Mouse (Mus musculus) heart, embryonic 11.5 days (tissue): ENCODE data around the gene Gadd45a. TPM values are rescaled to one million over a fixed set of nuclear protein-coding genes. Genes with fewer than 3 reads are reported as not detected.

Source experiments
- ATAC-seq: fragments of 200-750 bp; cut with Nextera tagmentation; replicated peaks from 2 replicates; pipeline ENCODE4 v1.8.0; 2017; ENCODE audit warnings: moderate library complexity; ENCODE audit not compliant: insufficient number of reproducible peaks, low FRiP score, low TSS enrichment
- H3K27ac ChIP-seq: fragments of 300-500 bp; sonication (generic); 2 replicates; pipeline ENCODE4 v1.5.1; 2014; ENCODE audit warnings: mild to moderate bottlenecking, low read depth, low read length
- H3K27me3 ChIP-seq: fragments of 300-500 bp; sonication (generic); 2 replicates; pipeline ENCODE4 v1.6.1; 2014; ENCODE audit warnings: mild to moderate bottlenecking, low read length, mixed read lengths; ENCODE audit not compliant: control insufficient read depth, insufficient read depth
- H3K36me3 ChIP-seq: fragments of 300-500 bp; sonication (generic); 2 replicates; pipeline ENCODE4 v1.6.1; 2014; ENCODE audit warnings: mild to moderate bottlenecking, low read length, moderate library complexity, mixed read lengths; ENCODE audit not compliant: control insufficient read depth, insufficient read depth
- H3K4me1 ChIP-seq: fragments of 300-500 bp; sonication (generic); 2 replicates; pipeline ENCODE4 v1.6.1; 2014; ENCODE audit warnings: low read length; ENCODE audit not compliant: control insufficient read depth, insufficient read depth
- H3K4me2 ChIP-seq: fragments of 300-500 bp; sonication (generic); 2 replicates; pipeline ENCODE4 v1.6.1; 2014; ENCODE audit warnings: mild to moderate bottlenecking, moderate library complexity
- H3K4me3 ChIP-seq: fragments of 300-500 bp; sonication (generic); 2 replicates; pipeline ENCODE4 v1.5.1; 2014; ENCODE audit warnings: low read depth, low read length
- H3K9ac ChIP-seq: fragments of 300-500 bp; sonication (generic); 2 replicates; pipeline ENCODE4 v1.6.1; 2014; ENCODE audit warnings: mild to moderate bottlenecking, low read depth, low read length, moderate library complexity
- H3K9me3 ChIP-seq: fragments of 300-500 bp; sonication (generic); replicated peaks from 2 replicates; pipeline ENCODE4 v1.6.1; 2016; ENCODE audit warnings: low read length; ENCODE audit not compliant: control insufficient read depth
- WGBS: fragments of 180-500 bp; shearing (Covaris S2); extraction: QIAGEN DNeasy Blood & Tissue Kit; methylation state at CpG from one replicate; pipeline ENCODE4 v1.1.7; 2014; ENCODE audit not compliant: insufficient replicate concordance; 5-methylcytosine and 5-hydroxymethylcytosine counted together
- polyA plus RNA-seq: library from polyadenylated mRNA; unstranded; fragments of >200 nt; fragmentation: Nextera tagmentation; extraction: Ambion mirVana; gene quantifications from 2 replicates; pipeline ENCODE4 v1.2.1, GENCODE M21; 2014

Gene Gadd45a
- polyA plus RNA-seq, 1 experiment from 2014 or later: 12.5 TPM

DNA sequence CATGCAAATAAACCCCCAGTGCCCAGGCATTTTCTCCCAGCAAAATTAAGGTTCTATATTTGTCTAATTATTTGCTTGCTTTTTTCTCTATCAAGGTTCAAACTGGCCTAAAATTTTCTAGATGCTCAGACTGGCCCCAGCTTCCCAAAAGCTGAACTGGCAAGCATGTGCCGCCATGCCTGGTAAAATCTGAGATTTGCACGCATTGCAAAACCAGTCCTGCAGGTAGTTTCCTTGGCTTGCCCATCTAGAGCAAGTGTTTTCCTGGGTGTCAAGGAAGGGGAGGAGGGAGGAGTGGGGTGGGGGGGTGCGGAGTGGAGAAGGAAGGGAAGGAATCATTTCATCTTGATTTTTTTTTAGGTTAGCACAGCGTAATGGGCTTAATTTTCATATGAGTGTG is 36.2 kb upstream of the Gadd45a start:
- ATAC-seq: no peak
- no peaks in the 10 kb centered on the region for H3K4me1 ChIP-seq
- no peak overlapping the region for H3K27ac ChIP-seq
- 90% methylated on average over 4 of the region's 4 CpGs for WGBS
- no peaks in the 10 kb centered on the region for H3K36me3 ChIP-seq
- no peak overlapping the region for H3K4me3 ChIP-seq
- no peak overlapping the region for H3K9ac ChIP-seq
- H3K4me2 ChIP-seq: no peak overlapping the region
- no peaks in the 10 kb centered on the region for H3K27me3 ChIP-seq
- no peaks in the 10 kb centered on the region for H3K9me3 ChIP-seq

DNA sequence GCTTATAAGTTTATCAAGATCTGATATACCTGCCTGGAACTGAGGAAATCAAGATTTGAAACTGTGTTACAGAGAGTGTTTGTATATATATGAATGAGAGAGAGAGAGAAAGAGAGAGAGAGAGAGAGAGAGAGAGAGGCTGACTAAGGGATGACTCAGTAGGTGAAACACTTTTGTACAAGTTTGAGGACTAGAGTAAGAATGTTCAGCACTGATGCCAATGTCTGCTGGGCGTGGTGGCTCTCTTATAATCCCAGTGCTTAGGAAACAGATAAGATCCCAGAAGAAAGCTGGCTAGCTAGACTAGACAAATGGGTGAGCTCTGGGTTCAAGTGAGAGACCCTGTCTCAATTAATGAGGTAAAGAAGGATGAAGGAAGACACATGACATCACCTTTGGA is 34.4 kb upstream of the Gadd45a start:
- no peak for ATAC-seq

DNA sequence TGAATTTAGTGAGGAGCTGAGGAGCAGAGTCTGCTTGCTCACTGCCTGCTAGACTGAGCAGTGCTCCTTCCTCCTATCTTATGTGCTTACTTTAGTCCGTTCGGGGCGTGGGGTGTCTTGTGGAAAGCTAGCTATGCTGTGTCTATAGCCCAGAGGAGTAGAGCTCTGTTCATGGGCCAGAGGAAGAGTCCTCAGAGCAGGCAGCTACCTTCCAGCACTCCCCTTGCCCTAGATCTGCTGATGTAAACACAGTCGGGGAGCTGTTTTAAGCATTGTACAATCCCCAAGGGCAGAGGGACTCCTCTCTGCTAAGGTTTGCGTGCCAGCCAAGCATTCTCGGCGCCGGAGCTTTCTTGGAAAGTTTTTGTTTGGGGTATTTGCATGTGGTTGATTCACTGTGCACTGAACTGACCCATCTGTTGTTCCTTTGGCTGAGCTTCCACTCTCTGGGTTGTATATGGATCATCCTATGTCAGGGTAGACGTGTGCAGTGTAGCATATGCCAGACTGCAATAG is 32.6 kb upstream of the Gadd45a start:
- Histone ChIP-seq H3K9me3 (no peaks in the 10 kb centered on the region), H3K27me3 (no peaks in the 10 kb centered on the region), H3K36me3 (no peaks in the 10 kb centered on the region), H3K27ac (no peak overlapping the region), H3K4me3 (no peak overlapping the region), H3K4me2 (no peak overlapping the region), H3K9ac (no peak overlapping the region), H3K4me1 (no peaks in the 10 kb centered on the region)
- ATAC-seq: no peak
- WGBS: 68% methylated on average over 9 of the region's 9 CpGs

More for the DNA sequence above, 34.4 kb upstream of the Gadd45a start:
- Histone ChIP-seq H3K27me3 (no peaks in the 10 kb centered on the region), H3K4me3 (no peak overlapping the region), H3K4me2 (no peak overlapping the region), H3K27ac (no peak overlapping the region), H3K9me3 (no peaks in the 10 kb centered on the region), H3K9ac (no peak overlapping the region), H3K4me1 (no peaks in the 10 kb centered on the region), H3K36me3 (no peaks in the 10 kb centered on the region)
- WGBS: 70% methylated on average over 1 of the region's 1 CpGs

DNA sequence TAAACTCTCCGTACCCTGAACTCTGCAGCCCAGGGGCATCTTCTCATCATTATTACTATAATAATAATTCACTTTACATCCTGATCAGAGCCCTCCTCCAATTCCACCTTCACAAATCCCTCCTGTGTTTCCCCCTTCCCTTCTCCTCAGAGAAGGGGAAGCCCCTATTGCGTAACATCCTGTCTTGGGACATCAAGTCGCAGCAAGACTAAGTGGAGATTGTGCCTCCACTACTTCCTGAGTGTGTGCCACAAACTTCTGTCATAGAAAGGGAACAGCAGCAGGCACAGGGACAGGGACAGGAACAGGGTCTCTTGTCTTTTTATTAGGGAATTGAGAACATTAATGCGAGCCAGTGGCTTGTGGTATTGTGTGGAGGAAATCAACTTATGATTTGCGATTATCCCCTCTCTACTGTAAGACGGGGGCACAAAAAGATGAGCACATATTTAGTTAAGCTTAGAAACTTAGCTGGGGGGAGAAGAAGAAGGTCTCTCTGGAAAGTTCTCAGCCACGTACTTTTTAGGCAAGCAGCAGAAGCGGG is 32.0 kb upstream of the Gadd45a start:
- WGBS: 76% methylated on average over 8 of the region's 8 CpGs
- H3K27ac ChIP-seq: no peak overlapping the region
- no peak for ATAC-seq
- no peaks in the 10 kb centered on the region for H3K9me3 ChIP-seq
- no peak overlapping the region for H3K4me2 ChIP-seq
- no peak overlapping the region for H3K4me3 ChIP-seq
- H3K4me1 ChIP-seq: no peaks in the 10 kb centered on the region
- H3K27me3 ChIP-seq: no peaks in the 10 kb centered on the region
- H3K9ac ChIP-seq: no peak overlapping the region
- no peaks in the 10 kb centered on the region for H3K36me3 ChIP-seq

DNA sequence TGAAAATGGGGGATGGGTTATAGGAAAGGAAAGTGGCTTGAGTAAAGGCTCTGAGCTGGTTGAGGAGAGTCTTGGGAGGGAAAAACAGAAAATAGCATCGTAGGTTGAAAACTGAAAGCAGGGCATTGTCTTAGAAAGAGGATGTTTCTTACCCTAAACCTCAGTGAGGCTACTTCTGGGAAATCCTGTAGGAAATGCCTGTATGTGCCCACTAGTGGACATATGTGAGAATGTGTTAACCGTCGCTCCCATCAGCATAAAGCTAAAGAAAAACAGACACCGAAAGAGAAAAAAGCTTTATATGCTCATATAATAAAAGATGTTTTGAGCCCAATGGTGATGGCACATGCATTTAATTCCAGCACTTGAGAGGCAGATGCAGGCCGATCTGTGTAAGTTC is 22.8 kb upstream of the Gadd45a start:
- no peaks in the 10 kb centered on the region for H3K27me3 ChIP-seq
- H3K36me3 ChIP-seq: no peaks in the 10 kb centered on the region
- no peaks in the 10 kb centered on the region for H3K4me1 ChIP-seq
- 79% methylated on average over 5 of the region's 5 CpGs for WGBS
- no peaks in the 10 kb centered on the region for H3K9me3 ChIP-seq
- no peak for ATAC-seq
- H3K9ac ChIP-seq: no peak overlapping the region
- no peak overlapping the region for H3K4me3 ChIP-seq
- no peak overlapping the region for H3K4me2 ChIP-seq
- H3K27ac ChIP-seq: no peak overlapping the region

DNA sequence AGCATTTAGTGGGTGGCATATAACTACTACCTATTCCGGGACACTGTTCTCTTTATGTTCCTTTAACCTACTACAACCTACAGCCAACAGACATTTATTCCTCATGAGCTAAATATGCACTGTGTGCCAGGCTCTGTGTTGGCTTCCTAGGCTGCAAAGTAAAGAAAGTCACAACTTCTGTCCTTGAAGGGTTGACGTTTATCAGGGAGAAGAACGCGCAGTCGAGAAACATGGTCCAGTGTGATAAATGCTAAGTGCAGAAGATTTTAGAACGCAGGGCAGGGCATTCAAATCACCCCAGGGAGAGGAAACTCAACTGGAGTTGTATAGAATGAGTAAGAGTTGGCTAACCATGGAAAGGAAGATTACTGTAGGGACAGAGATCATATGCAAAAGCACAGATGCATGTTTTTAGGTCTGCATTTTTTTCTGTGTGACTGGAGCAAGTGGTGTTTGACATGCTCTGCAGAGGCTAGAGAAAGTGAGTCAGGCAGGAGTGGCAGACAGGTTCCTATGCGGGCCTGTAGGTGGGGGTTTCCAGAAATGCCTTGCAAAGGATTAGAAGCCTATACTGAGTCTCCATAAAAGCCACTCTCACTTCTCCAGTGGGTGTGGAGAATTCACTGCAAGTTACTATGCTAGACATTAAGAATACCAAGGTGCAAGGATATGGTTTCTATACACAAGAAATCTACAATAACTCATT is 20.9 kb upstream of the Gadd45a start:
- no peaks in the 10 kb centered on the region for H3K36me3 ChIP-seq
- ATAC-seq: peak; percentile 67
- no peak overlapping the region for H3K27ac ChIP-seq
- 73% methylated on average over 7 of the region's 7 CpGs for WGBS
- H3K27me3 ChIP-seq: no peaks in the 10 kb centered on the region
- no peak overlapping the region for H3K9ac ChIP-seq
- H3K4me3 ChIP-seq: no peak overlapping the region
- no peak overlapping the region for H3K4me2 ChIP-seq
- no peaks in the 10 kb centered on the region for H3K9me3 ChIP-seq
- no peaks in the 10 kb centered on the region for H3K4me1 ChIP-seq

DNA sequence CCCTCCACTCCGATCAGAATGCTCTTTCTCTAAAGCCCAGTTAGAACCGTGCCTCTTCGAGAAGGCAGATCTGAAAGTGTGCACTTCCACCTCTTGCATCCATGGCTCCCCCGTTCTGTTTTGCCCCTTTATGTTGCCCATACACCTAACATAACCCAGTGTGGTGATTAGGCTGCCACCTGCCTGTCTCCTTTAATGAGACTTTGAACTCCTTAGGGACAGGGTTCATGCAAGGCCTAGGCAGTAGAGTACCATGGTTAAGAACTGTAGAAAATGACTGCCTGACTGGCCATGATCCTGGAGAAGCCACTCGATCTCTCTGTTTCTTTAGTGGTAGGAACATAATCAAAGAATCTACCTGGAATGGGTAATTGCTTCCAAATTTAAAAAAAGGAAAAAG is 20.3 kb upstream of the Gadd45a start:
- WGBS: 82% methylated on average over 5 of the region's 5 CpGs
- Histone ChIP-seq H3K36me3 (no peaks in the 10 kb centered on the region), H3K4me3 (no peak overlapping the region), H3K27ac (no peak overlapping the region), H3K4me2 (no peak overlapping the region), H3K4me1 (no peaks in the 10 kb centered on the region), H3K9me3 (no peaks in the 10 kb centered on the region), H3K27me3 (no peaks in the 10 kb centered on the region), H3K9ac (no peak overlapping the region)
- no peak for ATAC-seq

DNA sequence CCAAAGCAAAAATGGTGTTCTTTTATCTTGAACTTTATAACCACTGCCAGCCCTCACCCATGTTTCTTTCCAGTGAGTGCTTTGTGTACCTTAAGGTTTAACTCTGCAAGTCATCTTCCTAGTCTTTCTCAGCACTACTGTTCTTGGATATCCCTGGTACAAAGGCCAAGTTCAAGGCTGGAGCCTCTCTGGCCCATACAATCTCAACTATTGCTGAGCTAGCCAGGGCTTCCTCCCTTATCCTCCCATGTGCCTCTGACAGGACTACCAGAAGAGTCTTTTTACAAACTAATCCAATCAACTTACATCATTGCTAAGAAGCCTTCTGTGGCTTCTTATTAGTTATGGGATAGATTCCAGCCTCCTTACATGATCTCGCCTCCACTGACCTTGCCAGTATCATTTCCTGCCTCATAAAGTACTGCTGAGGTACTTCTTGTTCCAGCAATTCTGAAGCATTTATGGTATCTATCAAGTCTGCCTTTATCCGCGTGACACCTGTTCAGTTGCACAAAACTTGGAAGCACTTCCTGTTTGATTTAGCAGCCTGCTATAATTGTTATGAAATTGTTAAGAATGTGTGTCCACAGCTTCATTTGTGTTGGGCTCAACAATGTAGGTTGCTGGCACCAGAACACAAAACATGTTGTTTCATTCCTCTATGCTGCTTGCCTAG is 19.8 kb upstream of the Gadd45a start:
- Histone ChIP-seq H3K4me1 (no peaks in the 10 kb centered on the region), H3K4me3 (no peak overlapping the region), H3K4me2 (no peak overlapping the region), H3K9me3 (no peaks in the 10 kb centered on the region), H3K9ac (no peak overlapping the region), H3K36me3 (no peaks in the 10 kb centered on the region), H3K27me3 (no peaks in the 10 kb centered on the region), H3K27ac (no peak overlapping the region)
- ATAC-seq: no peak
- WGBS: 76% methylated on average over 3 of the region's 3 CpGs
